Mouse (Mus musculus): Measurements from ENCODE around the gene Prorsd1. TPM values are rescaled to one million over a fixed set of nuclear protein-coding genes. Genes with fewer than 3 reads are reported as not detected.

Prorsd1 gene
- polyA plus RNA-seq, 1 experiment from 2014 or later: 19.8 TPM

DNA sequence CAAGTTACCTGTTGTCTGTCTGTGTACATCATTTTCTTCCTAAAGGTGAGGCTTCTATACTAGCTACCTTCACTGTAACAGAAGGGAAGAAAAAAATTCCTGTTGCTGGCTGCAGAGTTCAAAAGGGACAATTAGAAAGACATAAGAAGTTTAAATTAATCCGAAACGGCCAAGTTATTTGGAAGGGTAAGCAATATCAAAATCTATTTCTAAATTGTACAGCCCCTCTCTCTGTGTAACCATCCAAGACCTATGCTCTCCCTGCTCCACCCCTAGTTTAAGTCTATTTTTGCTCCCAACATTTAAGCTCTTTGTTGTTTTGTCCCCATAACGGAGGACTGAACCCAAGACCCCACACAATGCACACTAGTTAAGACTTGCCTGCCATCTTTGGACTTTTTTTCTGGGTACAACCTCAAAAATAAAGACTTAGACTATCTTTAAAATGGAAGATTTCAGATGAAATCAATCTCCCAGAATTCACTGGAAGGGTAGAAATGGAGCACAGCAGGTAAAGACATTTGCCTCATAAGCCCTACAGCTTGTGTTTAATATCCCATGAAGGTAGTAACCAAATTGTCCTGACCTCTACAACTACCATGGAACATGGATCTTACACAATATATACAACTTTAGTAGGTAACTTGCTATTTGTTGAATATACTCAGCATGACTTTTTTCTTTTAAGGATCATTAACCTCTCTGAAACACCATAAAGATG, 29.6 kb upstream of the Prorsd1 start:
- Histone ChIP-seq H3K4me3 (no peak overlapping the region), H3K36me3 (peaks cover 67% of the 10 kb centered on the region), H3K9me3 (replicated peaks) (no peaks in the 10 kb centered on the region), H3K27ac (no peak overlapping the region), H3K4me1 (peaks cover 11% of the 10 kb centered on the region), H3K27me3 (ENCODE audit: low read depth, poor library complexity, severe bottlenecking) (no peaks in the 10 kb centered on the region)
- DNase-seq (ENCODE audit: low spot score): no peak
- 95% methylated on average over 3 of the region's 3 CpGs for WGBS

DNA sequence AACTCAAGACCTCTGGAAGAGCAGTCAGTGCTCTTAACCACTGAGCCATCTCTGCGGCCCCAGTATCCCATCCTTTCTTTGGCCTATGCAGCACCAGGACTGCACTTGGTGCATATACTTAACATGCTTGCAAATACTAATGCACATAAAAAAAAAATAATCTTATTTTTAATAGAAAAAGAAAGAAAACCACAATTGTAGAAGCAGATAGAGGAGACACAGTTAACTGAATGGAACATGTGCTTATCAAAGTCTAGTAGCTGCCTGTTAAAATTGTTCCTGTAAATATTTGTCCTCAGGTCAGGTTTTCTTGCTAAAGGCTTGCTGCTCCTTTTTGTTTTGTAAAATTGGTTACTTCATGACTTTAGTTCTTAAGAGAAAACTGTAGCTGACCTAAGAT, 23.4 kb upstream of the Prorsd1 start:
- H3K36me3 ChIP-seq: peaks cover 74% of the 10 kb centered on the region
- DNase-seq (ENCODE audit: low spot score): no peak
- H3K4me1 ChIP-seq: no peaks in the 10 kb centered on the region
- H3K9me3 ChIP-seq (replicated peaks): no peaks in the 10 kb centered on the region
- WGBS: 100% methylated on average over 1 of the region's 1 CpGs
- no peaks in the 10 kb centered on the region for H3K27me3 ChIP-seq (ENCODE audit: low read depth, poor library complexity, severe bottlenecking)
- H3K27ac ChIP-seq: no peak overlapping the region
- no peak overlapping the region for H3K4me3 ChIP-seq

DNA sequence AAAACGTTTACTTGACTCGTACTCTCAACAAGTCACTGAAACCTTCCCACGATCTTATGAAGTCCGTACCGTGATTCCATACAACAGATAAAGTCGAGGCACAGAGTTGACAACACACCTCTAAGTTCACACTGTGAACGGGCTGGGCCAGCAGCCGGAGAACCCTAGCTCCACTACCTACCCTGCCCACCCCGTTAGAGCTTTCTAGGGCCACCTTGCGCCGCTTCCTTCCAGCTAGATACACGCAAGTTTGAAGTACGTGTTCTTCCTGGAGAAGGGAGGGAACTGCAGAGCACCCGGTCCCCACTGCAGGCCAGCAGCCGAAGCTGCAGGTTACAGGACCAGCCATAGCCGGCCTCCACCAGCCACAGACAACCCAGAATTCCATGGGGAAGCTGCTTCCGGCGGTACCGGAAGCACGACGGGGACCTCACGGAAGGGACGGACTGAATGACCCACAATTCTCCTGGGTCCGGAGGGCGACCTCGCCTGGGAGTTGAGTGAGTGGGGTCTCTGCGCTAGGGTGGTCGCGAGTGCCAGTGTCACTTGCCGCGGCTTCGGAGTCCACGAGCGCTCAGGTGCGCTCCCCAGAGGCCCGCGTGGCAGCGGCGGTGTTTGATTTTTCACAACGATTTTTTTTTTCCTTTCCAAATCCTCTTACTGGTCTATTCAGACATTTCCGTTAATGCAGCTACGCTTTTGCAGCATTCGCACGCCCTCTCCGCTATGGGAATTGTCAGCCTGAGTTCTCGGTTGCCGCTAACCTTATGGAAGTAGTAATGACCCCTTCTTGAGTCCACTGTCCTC, 11.4 kb upstream of the Prorsd1 start, which contains the start of gene Mtif2:
Gene Mtif2 (plus strand): TSS at position 421 of the 807 bp plus-strand sequence.
- WGBS: 3% methylated on average over 47 of the region's 47 CpGs
- Histone ChIP-seq H3K4me1 (peaks cover 7% of the 10 kb centered on the region), H3K27ac (peak within 1 kb of the TSS; percentile 94), H3K9me3 (replicated peaks) (no peaks in the 10 kb centered on the region), H3K4me3 (peak within 1 kb of the TSS; percentile 76), H3K27me3 (ENCODE audit: low read depth, poor library complexity, severe bottlenecking) (no peaks in the 10 kb centered on the region), H3K36me3 (peaks cover 15% of the 10 kb centered on the region)
- peak; percentile 92 for DNase-seq (ENCODE audit: low spot score)

DNA sequence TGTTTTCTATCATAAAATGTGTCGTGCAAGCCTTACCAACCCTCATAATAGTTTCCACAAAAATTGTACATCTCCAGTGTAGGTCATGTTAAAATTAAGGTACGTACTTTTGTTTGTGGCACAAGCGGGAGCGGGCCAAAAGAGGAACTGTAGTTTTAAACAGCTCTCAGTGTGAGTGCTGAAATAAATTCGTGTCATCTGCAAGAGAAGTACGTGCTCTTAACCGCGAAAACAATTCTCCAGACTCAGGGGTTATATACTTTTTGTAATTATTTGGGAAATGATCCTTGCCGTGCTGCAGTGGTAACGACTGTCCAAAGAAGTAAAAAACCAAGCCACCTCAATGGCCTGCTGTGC, 530 bp downstream of the Prorsd1 start:
- Histone ChIP-seq H3K27me3 (ENCODE audit: low read depth, poor library complexity, severe bottlenecking) (no peaks in the 10 kb centered on the region), H3K4me3 (peak overlapping the region; percentile 63), H3K27ac (peak overlapping the region; percentile 86), H3K4me1 (peaks cover 7% of the 10 kb centered on the region), H3K36me3 (peaks cover 27% of the 10 kb centered on the region), H3K9me3 (replicated peaks) (no peaks in the 10 kb centered on the region)
- WGBS: 32% methylated on average over 10 of the region's 10 CpGs
- no peak for DNase-seq (ENCODE audit: low spot score)

DNA sequence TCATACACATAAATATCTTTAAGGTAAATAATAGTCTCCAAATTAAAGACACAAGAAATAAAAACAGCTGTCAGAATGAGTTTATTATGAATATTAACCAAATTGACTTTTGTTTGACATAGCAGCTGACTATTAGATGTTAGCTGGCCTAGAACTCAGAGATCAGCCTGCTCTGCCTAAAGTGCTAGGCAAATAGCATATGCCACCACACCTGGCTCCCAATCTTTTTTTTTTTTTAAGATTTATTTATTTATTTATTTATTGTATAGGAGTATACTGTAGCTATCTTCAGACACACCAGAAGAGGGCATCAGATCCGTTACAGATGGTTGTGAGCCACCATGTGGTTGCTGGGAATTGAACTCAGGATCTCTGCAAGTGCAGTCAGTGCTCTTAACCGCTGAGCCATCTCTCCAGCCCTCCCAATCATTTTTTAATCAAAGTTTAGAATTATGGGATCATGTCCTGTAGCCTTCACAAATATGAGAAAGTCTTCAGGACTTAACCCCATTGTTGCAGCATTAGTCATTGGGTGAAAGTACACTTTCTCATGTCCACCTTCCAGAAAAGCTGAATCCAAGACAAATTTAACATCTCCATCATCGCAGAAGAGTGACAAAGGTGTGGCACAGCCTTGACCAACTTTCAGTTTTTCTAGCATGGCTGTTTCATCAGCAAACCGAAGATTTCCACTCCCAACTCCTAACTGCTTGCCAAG, 1.9 kb downstream of the Prorsd1 start:
- Histone ChIP-seq H3K27ac (no peak overlapping the region), H3K36me3 (peaks cover 27% of the 10 kb centered on the region), H3K4me3 (no peak overlapping the region), H3K27me3 (ENCODE audit: low read depth, poor library complexity, severe bottlenecking) (no peaks in the 10 kb centered on the region), H3K4me1 (peaks cover 7% of the 10 kb centered on the region), H3K9me3 (replicated peaks) (no peaks in the 10 kb centered on the region)
- 91% methylated on average over 4 of the region's 4 CpGs for WGBS
- no peak for DNase-seq (ENCODE audit: low spot score)

DNA sequence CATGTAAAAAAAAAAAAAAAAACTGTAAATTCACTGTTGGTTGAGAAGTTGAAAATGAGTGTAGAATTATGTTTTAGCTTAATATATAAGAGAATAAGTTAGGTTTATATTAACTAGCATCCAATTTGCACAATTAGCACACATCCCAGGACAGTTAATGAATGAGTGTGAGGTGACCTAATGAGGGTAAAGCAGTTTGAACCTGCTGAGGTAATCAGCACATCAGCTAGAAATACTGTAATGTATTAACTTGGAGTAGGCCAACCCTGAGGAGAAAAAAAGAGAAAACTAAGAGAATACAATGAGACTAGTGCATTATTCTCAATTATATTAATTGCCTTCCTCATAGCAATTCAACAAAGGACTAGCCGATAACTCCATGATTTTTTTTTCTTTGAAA, 5.4 kb downstream of the Prorsd1 start:
- Histone ChIP-seq H3K4me1 (peaks cover 7% of the 10 kb centered on the region; the same call in 1 of the 2 replicates), H3K36me3 (peaks cover 51% of the 10 kb centered on the region), H3K27me3 (ENCODE audit: low read depth, poor library complexity, severe bottlenecking) (no peaks in the 10 kb centered on the region), H3K27ac (no peak overlapping the region), H3K4me3 (no peak overlapping the region), H3K9me3 (replicated peaks) (no peaks in the 10 kb centered on the region)
- DNase-seq (ENCODE audit: low spot score): no peak
- 91% methylated on average over 1 of the region's 1 CpGs for WGBS

DNA sequence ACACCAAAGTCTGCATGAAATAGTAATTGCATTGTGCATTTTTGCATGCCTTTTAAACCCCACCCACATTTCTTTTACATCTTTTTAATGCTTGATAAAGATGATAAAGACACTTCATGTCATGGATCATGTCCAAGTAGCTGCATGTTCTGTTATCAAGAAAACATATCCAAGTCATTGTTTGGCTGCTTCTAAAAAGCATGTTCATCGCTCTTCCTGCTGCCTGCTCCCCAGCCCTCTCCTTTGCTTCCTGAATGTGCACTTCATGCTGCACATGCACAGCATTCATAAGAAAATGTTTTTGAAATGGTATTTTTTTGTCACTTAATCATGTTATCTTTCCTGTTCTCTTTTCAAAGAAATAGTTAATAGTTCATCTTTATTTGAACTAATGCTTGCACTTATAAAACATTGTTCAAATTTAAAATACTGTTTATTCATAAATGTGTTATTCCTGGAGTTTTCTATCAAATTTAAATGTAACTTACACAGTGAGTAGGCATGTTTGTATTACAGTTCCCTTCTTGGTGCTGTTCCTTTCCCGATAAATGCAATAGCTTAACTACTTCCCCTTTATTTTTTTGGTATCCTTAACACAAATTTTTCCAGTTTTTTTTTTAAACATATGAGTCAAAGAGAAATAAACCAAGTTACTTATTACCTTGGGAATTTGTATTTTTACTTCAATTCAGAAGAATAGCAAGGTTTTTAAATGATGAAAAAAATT, 9.8 kb downstream of the Prorsd1 start:
- Histone ChIP-seq H3K36me3 (peaks cover 57% of the 10 kb centered on the region), H3K27me3 (ENCODE audit: low read depth, poor library complexity, severe bottlenecking) (no peaks in the 10 kb centered on the region), H3K4me3 (no peak overlapping the region), H3K4me1 (no peaks in the 10 kb centered on the region), H3K9me3 (replicated peaks) (no peaks in the 10 kb centered on the region), H3K27ac (no peak overlapping the region)
- 93% methylated on average over 2 of the region's 2 CpGs for whole genome bisulfite sequencing
- no peak for DNase-seq (ENCODE audit: low spot score)

DNA sequence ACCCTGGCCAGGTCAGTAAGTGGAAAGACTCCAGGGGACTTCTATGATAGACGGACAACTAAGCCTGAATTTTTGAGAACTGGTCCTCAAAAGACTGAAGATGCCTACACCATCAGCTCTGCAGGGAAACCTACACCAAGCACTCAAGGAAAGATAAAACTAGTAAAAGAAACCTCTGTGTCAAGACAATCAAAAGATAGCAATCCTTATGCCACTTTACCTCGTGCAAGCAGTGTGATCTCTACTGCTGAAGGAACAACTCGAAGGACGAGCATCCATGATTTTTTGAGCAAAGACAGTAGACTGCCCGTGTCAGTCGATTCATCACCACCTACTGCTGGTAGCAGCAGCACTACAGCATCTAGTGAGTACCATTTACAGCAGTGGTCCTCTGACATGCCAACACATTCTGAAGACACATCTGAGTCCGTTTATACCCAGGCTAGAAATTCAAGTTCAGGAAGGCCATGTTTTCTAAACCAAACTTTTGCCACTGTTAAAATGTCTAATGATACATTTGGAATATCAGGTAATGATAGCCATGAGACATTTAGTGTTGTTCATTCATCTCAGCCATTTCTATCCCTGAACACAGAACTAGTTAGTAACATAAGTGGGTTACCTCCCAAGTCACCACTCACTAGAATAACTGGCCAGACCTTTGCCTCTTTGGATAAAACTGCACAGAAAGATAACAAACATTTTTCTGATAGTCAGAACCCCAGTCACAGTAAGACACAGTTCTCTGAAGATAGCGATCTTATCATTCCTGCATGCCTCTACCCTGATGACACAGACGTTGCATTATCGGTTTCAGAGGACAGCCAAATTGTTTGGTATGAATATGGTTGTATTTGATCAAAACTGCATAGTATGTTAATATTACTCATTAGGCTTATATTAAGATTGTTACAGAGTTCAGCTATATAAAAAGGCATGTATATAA, 10.6 kb downstream of the Prorsd1 start:
- H3K4me3 ChIP-seq: no peak overlapping the region
- no peak for DNase-seq (ENCODE audit: low spot score)
- H3K9me3 ChIP-seq (replicated peaks): no peaks in the 10 kb centered on the region
- 92% methylated on average over 10 of the region's 10 CpGs for WGBS
- H3K4me1 ChIP-seq: no peaks in the 10 kb centered on the region
- H3K27ac ChIP-seq: no peak overlapping the region
- H3K27me3 ChIP-seq (ENCODE audit: low read depth, poor library complexity, severe bottlenecking): no peaks in the 10 kb centered on the region
- peaks cover 59% of the 10 kb centered on the region for H3K36me3 ChIP-seq

DNA sequence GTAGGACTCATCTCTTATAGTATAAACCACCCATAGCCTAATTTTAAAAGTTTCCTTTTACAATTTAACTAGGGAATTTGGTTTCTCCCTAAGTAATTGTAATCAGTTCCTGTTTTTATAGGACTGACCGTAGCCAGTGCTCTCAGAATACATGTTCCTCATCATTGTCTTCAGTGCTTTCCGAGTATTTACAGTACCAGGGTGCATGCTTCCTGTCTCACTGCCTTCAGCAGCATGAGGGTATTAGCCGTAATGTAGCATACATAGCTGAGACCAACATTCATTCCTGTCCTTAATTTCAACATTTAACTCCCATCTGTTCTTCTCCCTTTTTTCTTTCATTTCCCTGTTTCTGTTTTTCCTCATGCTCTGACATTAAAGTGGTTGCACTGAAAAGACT, 17.9 kb downstream of the Prorsd1 start:
- H3K4me1 ChIP-seq: no peaks in the 10 kb centered on the region
- no peak overlapping the region for H3K4me3 ChIP-seq
- H3K9me3 ChIP-seq (replicated peaks): no peaks in the 10 kb centered on the region
- H3K36me3 ChIP-seq: peaks cover 63% of the 10 kb centered on the region
- H3K27ac ChIP-seq: no peak overlapping the region
- 87% methylated on average over 3 of the region's 3 CpGs for WGBS
- no peak for DNase-seq (ENCODE audit: low spot score)
- H3K27me3 ChIP-seq (ENCODE audit: low read depth, poor library complexity, severe bottlenecking): no peaks in the 10 kb centered on the region

DNA sequence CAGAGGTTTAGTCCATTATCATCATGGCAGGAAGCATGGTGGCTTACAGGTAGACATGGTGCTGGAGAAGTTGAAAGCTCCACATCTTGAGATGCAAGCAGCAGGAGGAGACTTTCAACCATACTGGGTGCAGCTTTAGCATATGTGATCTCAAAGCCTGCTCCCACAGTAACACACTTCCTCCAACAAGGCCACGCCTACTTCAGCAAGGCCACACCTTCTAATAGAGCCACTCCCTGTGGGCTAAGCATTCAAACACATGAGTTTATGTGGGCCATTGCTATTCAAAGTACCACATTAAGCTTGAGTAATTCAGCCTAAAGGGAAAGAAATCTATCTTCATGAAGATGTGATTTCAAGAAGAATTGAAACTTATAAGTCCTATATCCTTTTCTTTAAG, 21.7 kb downstream of the Prorsd1 start:
- 91% methylated on average over 1 of the region's 1 CpGs for WGBS
- Histone ChIP-seq H3K4me1 (no peaks in the 10 kb centered on the region), H3K36me3 (peaks cover 67% of the 10 kb centered on the region)

DNA sequence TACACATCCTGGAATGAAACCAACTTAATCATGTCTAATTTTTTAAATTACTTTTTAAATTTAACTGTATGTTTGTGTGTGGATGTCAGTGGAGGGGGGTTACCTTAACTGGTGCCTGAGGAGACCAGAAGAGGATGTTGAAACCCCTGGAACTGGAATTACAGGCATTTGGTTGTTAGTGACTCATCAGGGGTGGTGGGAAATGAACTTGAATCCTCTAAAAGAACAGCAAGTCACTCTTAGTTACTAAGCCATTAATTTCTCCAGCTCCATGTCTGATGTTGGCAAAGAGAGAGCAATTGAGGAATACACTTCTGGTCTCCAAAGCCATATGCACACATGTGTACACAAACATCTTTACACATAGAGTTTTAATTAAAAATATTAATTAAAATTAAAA, 40.2 kb downstream of the Prorsd1 start:
- Histone ChIP-seq H3K4me1 (no peaks in the 10 kb centered on the region), H3K27ac (no peak overlapping the region), H3K36me3 (peaks cover 41% of the 10 kb centered on the region), H3K4me3 (no peak overlapping the region), H3K9me3 (replicated peaks) (no peaks in the 10 kb centered on the region), H3K27me3 (ENCODE audit: low read depth, poor library complexity, severe bottlenecking) (no peaks in the 10 kb centered on the region)
- DNase-seq (ENCODE audit: low spot score): no peak

More for the DNA sequence above, 21.7 kb downstream of the Prorsd1 start:
- Histone ChIP-seq H3K27ac (no peak overlapping the region), H3K9me3 (replicated peaks) (no peaks in the 10 kb centered on the region), H3K4me3 (no peak overlapping the region), H3K27me3 (ENCODE audit: low read depth, poor library complexity, severe bottlenecking) (no peaks in the 10 kb centered on the region)
- no peak for DNase-seq (ENCODE audit: low spot score)

Measured in limb, embryonic 10.5 days (tissue).